Mouse (Mus musculus) kidney, postnatal 0 days (tissue): ENCODE measurements at regions not wholly inside any gene's neighbourhood (a gene's known extent, or its start where the extent isn't known, plus 50 kb on each side); places are given as distances from the start of the nearest gene placed in this dataset.

Experiments used
- ATAC-seq: fragments of 200-750 bp; cut with Nextera tagmentation; replicated peaks from 2 replicates; pipeline ENCODE4 v1.8.0; 2017; ENCODE audit warnings: low read depth, moderate number of reproducible peaks, moderate TSS enrichment, moderate library complexity; ENCODE audit not compliant: low FRiP score
- DNase-seq: peaks from one replicate; pipeline ENCODE4 v3.0.0-alpha.2; 2016; ENCODE audit warnings: low spot score
- H3K27ac ChIP-seq: fragments of 300-500 bp; sonication (generic); 2 replicates; pipeline ENCODE4 v1.5.1; 2014; ENCODE audit warnings: mild to moderate bottlenecking
- H3K27me3 ChIP-seq: fragments of 300-500 bp; sonication (generic); 2 replicates; pipeline ENCODE4 v1.6.1; 2014; ENCODE audit warnings: low read length, mixed read lengths; ENCODE audit not compliant: insufficient read depth
- H3K36me3 ChIP-seq: fragments of 300-500 bp; sonication (generic); 2 replicates; pipeline ENCODE4 v1.6.1; 2014; ENCODE audit warnings: low read length, mixed read lengths; ENCODE audit not compliant: insufficient read depth
- H3K4me1 ChIP-seq: fragments of 300-500 bp; sonication (generic); replicated peaks from 2 replicates; pipeline ENCODE4 v1.6.1; 2014; ENCODE audit warnings: antibody characterized with exemption, low read length, mixed read lengths; ENCODE audit not compliant: insufficient read depth
- H3K4me2 ChIP-seq: fragments of 300-500 bp; sonication (generic); 2 replicates; pipeline ENCODE4 v1.6.1; 2014; ENCODE audit warnings: mild to moderate bottlenecking, low read length, moderate library complexity, mixed read lengths
- H3K4me3 ChIP-seq: fragments of 300-500 bp; sonication (generic); replicated peaks from 2 replicates; pipeline ENCODE4 v1.5.1; 2014; ENCODE audit warnings: low read depth, low read length
- H3K9ac ChIP-seq: fragments of 300-500 bp; sonication (generic); 2 replicates; pipeline ENCODE4 v1.6.1; 2014; ENCODE audit warnings: low read depth, low read length
- H3K9me3 ChIP-seq: fragments of 300-500 bp; sonication (generic); replicated peaks from 2 replicates; pipeline ENCODE4 v1.6.1; 2016; ENCODE audit warnings: low read length, inconsistent platforms, mixed read lengths
- CTCF ChIP-seq: IDR thresholded peaks from 2 replicates; pipeline ENCODE4 v1.5.1; 2016; ENCODE audit warnings: antibody characterized with exemption, low read depth, mild to moderate bottlenecking, moderate library complexity
- WGBS: fragments of 180-500 bp; shearing (Covaris S2); extraction: QIAGEN DNeasy Blood & Tissue Kit; methylation state at CpG from one replicate; pipeline ENCODE4 v1.1.7; 2014; 5-methylcytosine and 5-hydroxymethylcytosine counted together

- no peak overlapping the region for H3K4me2 ChIP-seq
- DNase-seq (peak; percentile 54), ATAC-seq (no peak)
- H3K4me1 ChIP-seq = no peaks in the 10 kb centered on the region
- H3K9ac ChIP-seq = no peak overlapping the region
- 17% methylated on average over 2 of the region's 2 CpGs for WGBS
- no peak overlapping the region for H3K4me3 ChIP-seq
- no peak overlapping the region for H3K27ac ChIP-seq
- no peaks in the 10 kb centered on the region for H3K36me3 ChIP-seq
- no peak for TF ChIP-seq CTCF
- H3K9me3 ChIP-seq = no peaks in the 10 kb centered on the region
- no peaks in the 10 kb centered on the region for H3K27me3 ChIP-seq
These were observed 279.9 kb downstream of the Tbc1d1 start for GRCm38 (mm10) chr5:64435958-64436357.

GRCm38 (mm10) chr5:64437720-64438119 is 281.6 kb downstream of the Tbc1d1 start:
- H3K27me3 ChIP-seq = no peaks in the 10 kb centered on the region
- H3K27ac ChIP-seq = no peak overlapping the region
- no peaks in the 10 kb centered on the region for H3K4me1 ChIP-seq
- H3K9ac ChIP-seq = no peak overlapping the region
- ATAC-seq (no peak), DNase-seq (no peak)
- no peak overlapping the region for H3K4me3 ChIP-seq
- no peak for TF ChIP-seq CTCF
- no peaks in the 10 kb centered on the region for H3K9me3 ChIP-seq
- 83% methylated on average over 5 of the region's 5 CpGs for WGBS
- no peak overlapping the region for H3K4me2 ChIP-seq
- H3K36me3 ChIP-seq = no peaks in the 10 kb centered on the region

- no peak for TF ChIP-seq CTCF
- Histone ChIP-seq H3K9ac (no peak overlapping the region), H3K4me1 (no peaks in the 10 kb centered on the region), H3K27me3 (no peaks in the 10 kb centered on the region), H3K36me3 (no peaks in the 10 kb centered on the region), H3K27ac (no peak overlapping the region), H3K4me2 (no peak overlapping the region), H3K9me3 (no peaks in the 10 kb centered on the region), H3K4me3 (no peak overlapping the region)
- ATAC-seq = no peak
- 62% methylated on average over 13 of the region's 13 CpGs for WGBS
- DNase-seq = no peak
These were observed 282.5 kb downstream of the Tbc1d1 start for GRCm38 (mm10) chr5:64438446-64439134.

DNA sequence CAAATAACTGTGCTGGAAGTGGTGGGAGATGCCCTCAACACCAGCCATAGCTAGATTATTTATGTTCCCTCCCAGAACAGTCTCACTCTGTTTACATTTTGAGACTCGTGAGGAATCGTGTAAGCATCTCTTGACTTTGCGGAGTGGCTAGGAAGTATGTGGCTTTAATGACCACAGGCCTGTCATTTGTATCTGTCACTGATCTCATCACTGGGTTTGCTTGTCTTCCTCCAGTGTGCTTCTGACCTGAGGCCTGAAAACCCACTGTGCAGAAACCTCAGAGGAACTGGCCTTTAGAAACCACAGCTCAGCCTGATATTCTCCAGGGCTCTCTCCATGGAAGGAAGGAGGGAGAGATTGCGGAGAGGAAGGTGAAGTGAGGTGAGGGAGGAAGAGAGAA is 291.7 kb downstream of the Tbc1d1 start:
- Histone ChIP-seq H3K36me3 (no peaks in the 10 kb centered on the region), H3K4me1 (no peaks in the 10 kb centered on the region), H3K4me3 (no peak overlapping the region), H3K9me3 (no peaks in the 10 kb centered on the region), H3K4me2 (no peak overlapping the region), H3K27me3 (no peaks in the 10 kb centered on the region), H3K9ac (no peak overlapping the region), H3K27ac (no peak overlapping the region)
- ATAC-seq (no peak), DNase-seq (no peak)
- 49% methylated on average over 4 of the region's 4 CpGs for WGBS
- TF ChIP-seq CTCF = no peak

DNA sequence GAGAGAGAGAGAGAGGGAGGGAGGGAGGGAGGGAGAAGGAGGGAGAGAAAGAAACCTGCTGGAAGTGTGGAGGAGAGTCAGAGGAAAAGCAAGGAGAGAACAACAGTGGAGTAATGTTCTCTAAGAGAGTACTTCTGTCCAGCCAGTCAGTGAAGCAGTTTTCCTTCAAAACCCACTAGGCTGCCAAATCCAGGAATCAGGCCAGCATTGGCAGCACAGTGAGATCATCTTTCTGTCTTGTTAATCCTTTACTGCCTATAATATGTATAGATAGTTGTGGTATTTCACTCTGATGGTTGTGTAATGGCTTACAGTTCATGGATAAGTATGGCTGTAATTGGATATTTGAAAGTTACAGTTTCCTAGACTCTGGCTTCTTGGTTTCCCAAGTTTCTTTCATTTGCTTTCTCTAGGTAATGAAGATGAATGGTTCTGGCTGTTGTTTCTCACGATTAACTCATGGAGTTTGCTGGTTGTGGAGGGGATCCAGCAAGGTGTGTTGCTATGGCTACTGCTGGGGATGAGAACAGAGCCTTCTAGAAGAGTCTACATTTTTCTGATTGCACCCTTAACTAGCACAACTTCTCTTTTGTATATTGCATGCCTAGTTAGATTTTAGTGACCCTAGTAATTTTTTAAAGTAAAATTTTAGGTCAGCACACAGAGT is 296.7 kb downstream of the Tbc1d1 start:
- 3% methylated on average over 1 of the region's 1 CpGs for WGBS
- ATAC-seq = no peak
- Histone ChIP-seq H3K4me1 (no peaks in the 10 kb centered on the region), H3K27me3 (no peaks in the 10 kb centered on the region), H3K36me3 (no peaks in the 10 kb centered on the region), H3K4me2 (no peak overlapping the region), H3K9ac (no peak overlapping the region), H3K27ac (no peak overlapping the region), H3K9me3 (no peaks in the 10 kb centered on the region), H3K4me3 (no peak overlapping the region)
- TF ChIP-seq CTCF = no peak
- DNase-seq = peak; percentile 16

GRCm38 (mm10) chr5:64459807-64460206 is 303.7 kb downstream of the Tbc1d1 start:
- Histone ChIP-seq H3K36me3 (no peaks in the 10 kb centered on the region), H3K4me2 (no peak overlapping the region), H3K4me1 (no peaks in the 10 kb centered on the region), H3K4me3 (no peak overlapping the region), H3K9ac (no peak overlapping the region), H3K27me3 (no peaks in the 10 kb centered on the region), H3K27ac (no peak overlapping the region), H3K9me3 (no peaks in the 10 kb centered on the region)
- DNase-seq (no peak), ATAC-seq (no peak)
- 80% methylated on average over 5 of the region's 5 CpGs for WGBS
- no peak for TF ChIP-seq CTCF
